Mouse (Mus musculus) heart, postnatal 14 days (tissue): Measurements from ENCODE around the gene Snrpc. TPM values are rescaled to one million over a fixed set of nuclear protein-coding genes. Genes with fewer than 3 reads are reported as not detected.
"Not testable (repeated sequence)": the region's sequence is repeated elsewhere in the genome, so short reads cannot be mapped to it uniquely, and the experiment has no call there.

Source experiments
- DNase-seq, 2 experiments: peaks; one replicate each; pipeline ENCODE4 v3.0.0; 2021 to 2022
- intact Hi-C: fragments of 180-260 bp; cut with DNase I; formaldehyde crosslinking; loops from one replicate; pipeline ENCODE4 v1.15.1; 2025
- long read RNA-seq, 2 experiments: library from polyadenylated mRNA; stranded (forward); transcript quantifications; one replicate each; pipeline ENCODE4 v2.0.0; 2021
- total RNA-seq, 2 experiments: library from RNA; stranded (reverse); gene quantifications; 2 replicates each; pipeline ENCODE4 v1.2.3; 2021

Snrpc gene
- 10 to 100 TPM; 61.8 to 70.0 TPM for total RNA-seq
- long read RNA-seq, experiment 1, transcript Snrpc-201 (6 exons, 758 nt): major isoform, 47 of 47 reads
- long read RNA-seq, experiment 1, partial matches to known transcripts: 0 of 47 reads
- long read RNA-seq, experiment 1, other reads (novel, unspliced or antisense): 0 of 47 reads
- long read RNA-seq, experiment 2, transcript Snrpc-201 (6 exons, 758 nt): major isoform, 27 of 29 reads
- long read RNA-seq, experiment 2, partial matches to known transcripts: 1 of 29 reads
- long read RNA-seq, experiment 2, other reads (novel, unspliced or antisense): 1 of 29 reads

DNA sequence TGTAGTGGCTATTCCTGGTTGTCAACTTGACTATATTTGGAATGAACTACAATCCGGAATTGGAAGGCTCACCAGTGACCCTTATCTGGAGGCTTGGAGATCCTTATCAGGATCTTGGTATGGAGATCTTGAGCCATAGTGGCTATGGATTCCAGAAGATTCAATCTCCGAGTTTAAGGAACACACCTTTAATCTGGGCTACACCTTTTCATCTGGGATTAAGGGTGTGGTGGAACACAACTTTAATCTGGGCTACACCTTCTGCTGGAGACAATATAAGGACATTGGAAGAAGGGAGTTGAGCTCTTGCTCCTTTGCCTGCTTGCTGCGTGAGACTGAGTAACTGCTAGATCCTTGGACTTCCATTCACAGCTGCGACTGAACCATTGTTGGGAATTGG lies at the start of gene Snrpc:
Gene Snrpc (plus strand): TSS at position 301 of the 400 bp plus-strand sequence.
- intact Hi-C loops: loop anchor here (2.0 kb wide), 1 partner anchor 17 kb away; the partner anchor contains the start of gene D17Wsu92e
- not testable (repeated sequence) for DNase-seq

DNA sequence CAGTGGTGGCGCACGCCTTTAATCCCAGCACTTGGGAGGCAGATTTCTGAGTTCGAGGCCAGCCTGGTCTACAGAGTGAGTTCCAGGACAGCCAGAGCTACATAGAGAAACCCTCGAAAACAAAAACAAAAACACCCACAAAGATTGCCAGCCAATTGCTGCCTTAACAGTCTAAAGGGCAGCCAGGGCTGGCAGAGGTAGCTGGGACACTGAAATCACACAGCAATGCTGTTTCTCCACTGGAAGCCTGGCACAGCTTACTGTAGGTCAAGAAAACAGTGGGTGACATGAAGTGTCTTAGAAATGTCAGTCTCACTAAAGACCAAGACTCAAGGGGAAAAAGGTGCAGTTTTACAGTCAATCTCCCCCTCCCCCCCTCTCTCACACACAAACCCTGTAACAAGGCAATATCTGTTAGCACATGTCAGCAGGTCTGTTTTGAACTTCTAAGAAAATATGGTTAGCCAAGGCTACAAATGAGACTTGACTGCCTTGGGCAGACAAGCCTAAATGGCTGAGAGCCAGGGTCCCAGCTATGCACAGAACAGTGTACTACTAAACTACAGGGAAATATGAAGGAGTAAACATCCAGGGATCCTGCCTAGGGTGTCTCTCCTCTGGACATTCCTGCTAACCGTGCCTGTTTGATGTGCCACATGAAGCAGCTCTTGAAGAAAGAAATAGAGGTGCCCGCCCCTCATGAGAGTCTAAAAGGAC lies 49.3 kb upstream of the Snrpc start:
- intact Hi-C loops: no loop called here
- DNase-seq: no peak

DNA sequence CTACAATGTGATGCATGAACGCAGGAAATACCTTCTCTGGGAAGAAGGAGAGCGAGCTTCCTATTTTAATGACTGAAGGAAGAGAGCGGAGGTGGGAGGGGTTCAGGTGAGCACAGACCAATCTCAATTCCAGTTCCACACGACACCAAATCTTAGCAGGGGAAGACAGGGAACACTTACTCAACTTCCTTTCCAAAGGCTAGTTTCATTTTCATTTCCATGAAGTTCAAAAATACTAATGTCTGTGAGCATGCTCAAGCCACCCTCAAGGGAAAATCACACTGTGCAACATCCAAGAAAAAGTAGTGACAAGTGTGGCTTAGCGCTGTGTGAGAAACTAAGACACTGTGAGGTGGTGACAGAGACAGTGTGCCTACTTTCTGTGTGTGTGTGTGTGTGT lies 47.9 kb upstream of the Snrpc start:
- intact Hi-C loops: no loop called here
- DNase-seq: no peak

DNA sequence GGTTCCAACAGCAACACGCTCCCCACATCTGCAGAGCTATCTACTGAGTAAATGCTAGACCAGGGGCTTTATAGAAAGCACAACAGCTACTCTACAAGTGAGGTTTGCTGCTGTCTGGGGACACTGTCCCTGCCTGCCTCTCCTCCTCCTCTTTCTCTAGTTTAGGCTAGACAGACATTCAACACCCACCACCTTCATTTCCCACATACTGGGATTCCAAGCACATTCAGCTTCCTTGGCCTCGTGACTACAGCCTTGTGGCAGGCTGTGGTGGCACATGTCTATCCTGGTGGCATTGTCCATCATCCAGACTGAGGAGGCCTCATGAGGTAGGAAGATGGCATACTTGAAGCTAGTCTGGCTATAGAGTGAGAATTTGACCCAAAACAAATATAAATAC lies 47.0 kb upstream of the Snrpc start:
- DNase-seq: no peak
- intact Hi-C loops: no loop called here

DNA sequence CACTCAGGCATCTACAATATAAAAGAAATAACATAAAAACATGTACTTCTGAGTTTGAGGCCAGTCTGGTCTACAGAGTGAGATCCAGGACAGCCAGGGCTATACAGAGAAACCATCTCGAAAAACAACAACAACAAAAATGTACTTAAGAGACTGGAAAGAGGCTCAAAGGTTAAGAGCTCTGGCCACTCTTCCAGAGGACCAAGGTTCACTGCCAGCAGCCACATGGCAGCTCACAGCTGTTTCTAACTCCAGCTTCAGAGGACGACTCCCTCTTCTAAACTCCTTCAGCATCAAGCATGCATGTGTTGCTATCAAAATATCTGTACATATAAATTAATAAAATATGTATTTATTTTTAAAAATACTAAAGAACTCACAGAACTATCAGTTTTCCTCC lies 46.4 kb upstream of the Snrpc start:
- no peak for DNase-seq
- intact Hi-C loops: no loop called here

DNA sequence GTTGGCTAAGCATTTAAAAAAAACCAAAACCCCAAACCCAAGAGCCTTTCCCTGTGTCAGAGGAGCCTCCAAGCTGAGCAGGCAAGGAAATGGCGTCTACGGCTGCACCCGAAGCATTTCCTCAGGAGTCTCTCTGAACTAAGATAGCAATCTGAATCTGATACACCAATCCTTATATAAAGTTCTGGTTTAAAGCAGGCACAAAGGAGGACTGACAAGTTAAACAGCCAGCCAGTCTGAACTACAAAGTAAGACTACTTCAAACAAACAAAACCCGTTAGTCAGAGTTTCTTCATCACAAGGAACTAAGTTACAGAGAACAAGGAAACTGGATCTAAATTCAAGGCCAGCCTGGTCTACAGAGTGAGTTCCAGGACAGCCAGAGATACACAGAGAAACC lies 45.4 kb upstream of the Snrpc start:
- intact Hi-C loops: no loop called here
- DNase-seq: no peak

DNA sequence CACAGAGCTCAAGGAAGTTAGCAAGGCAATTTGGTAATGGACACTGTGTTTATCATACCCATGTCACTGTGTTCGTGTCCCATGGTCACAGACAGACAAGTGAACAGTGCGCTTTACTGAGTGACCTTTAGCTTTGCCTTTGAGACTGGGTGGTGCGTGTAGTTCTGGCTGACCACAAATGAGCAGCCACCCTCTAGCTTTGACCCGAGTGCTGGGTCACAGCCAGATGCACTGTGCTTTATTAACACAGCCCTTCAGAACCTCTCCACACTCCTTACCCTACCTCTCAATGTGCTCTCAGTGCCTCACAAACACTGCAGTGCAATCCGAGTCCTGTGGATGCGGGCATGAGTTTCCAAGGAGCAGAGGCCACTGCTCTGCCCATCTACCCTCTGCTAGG lies 44.8 kb upstream of the Snrpc start:
- intact Hi-C loops: no loop called here
- DNase-seq: peak; percentile 24 to 39

DNA sequence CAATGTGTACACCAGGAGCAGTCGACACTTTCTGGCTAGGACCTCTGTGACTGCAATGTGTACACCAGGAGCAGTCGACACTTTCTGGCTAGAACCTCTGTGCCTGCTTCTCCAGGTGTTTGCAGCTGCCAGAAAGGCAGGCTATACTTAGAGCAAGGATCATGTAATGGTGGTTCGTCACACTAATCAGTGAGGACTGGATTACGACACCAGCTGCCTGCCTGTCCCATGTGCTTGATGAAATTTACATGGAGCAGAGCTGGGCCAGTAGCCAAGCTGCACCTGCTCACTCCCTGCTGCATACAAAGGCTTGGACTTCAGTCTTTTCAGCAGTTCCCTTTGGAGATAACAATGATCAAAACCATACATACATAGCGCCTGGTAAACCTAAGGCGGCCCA lies 41.2 kb upstream of the Snrpc start:
- intact Hi-C loops: no loop called here
- peak; percentile 62 to 66 for DNase-seq

DNA sequence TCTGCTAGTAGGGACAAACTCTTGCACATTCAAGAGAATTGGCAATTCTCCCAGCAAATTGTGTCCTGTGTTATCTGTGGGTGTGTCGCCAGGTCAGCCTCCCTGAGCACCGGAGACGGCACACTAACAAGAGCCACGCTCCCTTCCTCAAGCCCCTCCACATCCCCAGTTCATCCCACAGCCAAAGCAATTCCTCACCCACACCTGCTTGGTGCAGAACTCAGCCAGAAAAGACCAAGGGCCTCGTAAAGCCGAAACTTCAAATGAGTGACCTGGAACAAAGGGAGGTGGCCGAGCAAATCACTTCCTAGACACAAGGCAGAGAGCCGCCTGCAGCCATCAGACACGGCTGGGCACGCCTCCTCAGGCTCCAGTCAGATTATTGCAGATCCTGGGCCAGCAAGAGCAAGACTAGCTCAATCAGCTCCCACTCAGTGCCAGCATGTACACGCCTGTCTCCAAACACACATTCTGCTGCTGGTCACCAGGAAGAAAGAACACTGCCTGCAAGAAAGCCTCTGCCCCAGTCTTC lies 40.5 kb upstream of the Snrpc start:
- intact Hi-C loops: no loop called here
- DNase-seq: peak; percentile 44 to 58

DNA sequence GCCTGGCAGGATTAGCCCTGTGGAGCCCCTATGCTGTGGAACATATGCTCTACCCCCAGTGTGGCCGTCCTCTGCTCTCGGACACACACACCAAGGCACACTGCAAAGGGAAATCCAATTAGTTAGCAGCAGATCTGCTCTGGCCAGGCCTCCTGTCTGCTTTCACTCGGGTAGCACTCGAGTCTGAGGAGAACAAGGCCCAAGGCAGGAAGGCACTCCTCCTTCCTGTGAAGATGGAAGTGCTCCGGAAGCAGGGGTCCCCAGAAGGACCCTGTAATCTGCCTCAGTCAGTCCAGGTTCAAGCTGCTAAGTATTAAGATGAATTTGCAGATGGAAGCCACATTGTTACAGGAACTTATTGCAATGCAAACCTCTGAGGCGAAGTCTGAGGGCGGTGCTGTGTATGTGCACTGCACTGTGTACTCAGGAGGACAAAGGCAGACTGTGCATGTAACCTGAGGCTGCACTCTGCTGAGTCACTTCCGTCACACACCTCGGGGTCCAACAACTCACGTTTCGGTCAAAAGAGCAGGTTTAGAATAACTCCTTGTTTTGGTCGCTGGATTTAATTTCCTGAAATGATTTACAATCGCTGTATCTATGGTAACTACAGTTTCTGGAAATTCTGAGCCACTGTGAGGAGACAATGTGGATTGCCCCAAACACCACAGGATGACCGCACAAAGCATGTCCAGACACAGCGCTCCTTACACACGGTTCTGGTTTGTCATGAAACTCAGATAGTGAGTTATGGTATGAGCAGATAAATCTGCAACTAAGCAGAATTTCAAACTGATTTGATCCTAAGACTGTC lies 38.0 kb upstream of the Snrpc start:
- intact Hi-C loops: no loop called here
- DNase-seq: no peak

DNA sequence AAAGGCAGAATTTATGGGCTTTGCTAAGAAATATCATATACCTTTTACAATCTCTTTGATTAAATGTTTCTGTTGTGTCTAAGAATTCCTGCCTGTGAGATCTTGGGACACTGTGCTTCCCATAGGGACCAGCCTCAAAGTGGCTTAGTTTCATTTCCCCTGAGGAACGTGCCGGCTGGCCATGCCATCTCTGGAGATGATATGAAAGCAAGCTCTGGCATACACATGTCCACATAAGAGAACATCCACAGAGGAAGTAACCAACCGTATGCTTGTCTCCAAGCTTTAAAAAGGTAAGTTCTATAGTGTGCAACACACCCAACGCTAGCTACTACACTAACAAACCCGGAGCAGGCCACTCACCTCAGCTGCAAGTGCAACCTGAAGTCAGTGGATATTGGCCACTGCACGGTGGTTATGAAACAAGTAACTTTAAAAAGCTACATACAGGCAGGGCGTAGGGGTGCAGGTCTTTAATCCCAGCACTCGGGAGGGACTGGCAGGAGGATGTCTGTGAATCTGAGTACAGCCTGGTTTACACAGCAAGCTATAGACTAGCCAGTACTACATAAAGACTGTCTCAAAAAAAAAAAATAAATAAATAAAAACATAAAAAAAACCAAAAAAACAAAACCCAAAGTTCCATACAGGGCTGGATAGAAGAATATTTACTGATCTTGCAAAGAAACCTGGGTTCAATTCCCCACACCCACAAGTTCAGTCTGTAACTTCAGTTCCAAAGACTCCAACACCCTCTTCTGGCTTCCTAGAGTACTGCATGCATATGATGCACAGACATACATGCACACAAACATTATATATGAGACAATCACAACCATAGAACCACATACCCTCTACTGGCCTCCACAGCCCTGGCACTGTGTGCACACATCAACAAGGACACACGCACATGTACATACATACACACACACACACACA lies 37.0 kb upstream of the Snrpc start:
- no peak for DNase-seq
- intact Hi-C loops: no loop called here

DNA sequence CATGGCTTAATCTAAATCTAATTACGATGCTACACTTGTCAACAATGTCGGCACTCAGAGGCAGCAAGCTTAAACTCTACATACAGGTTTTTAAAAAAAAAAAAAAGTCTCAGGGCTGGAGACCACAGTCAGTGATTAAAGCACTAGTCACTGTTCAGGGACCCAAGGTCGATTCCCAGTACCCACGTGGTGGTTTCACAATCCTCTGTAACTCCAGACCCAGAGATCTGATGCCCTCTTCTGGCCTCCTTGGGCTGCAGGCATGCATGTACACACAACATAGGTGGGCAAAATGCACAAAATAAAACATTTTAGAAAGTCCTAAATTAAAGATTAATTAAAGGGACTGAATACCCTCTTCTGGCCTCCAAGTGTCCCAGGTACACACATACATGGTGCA lies 34.2 kb upstream of the Snrpc start:
- intact Hi-C loops: no loop called here
- no peak for DNase-seq

DNA sequence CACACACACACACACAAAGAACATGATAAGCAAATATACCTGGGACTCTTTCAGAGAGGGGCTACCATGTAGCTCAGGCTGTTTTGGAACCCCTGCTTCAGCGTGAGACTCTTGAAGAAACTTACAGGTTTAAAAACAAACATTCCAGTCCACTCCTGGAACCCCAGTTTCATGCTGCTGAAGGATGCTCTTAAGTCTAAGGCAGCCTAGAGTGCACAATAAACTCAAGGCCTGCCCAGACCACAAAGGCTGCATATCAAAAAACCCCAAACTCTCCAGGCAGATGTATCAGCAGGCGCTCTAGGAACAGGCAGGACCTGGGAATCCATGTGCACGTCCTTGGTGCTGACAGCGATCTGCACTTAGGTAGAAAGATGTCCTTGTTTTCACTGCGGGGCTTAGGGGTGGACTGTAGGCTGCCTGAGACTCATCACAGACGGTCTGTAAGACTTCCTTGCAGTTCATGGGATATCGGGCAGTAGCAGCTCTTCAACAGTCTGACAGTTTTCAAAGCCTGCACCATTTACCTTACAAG lies 33.7 kb upstream of the Snrpc start:
- intact Hi-C loops: no loop called here
- no peak for DNase-seq

DNA sequence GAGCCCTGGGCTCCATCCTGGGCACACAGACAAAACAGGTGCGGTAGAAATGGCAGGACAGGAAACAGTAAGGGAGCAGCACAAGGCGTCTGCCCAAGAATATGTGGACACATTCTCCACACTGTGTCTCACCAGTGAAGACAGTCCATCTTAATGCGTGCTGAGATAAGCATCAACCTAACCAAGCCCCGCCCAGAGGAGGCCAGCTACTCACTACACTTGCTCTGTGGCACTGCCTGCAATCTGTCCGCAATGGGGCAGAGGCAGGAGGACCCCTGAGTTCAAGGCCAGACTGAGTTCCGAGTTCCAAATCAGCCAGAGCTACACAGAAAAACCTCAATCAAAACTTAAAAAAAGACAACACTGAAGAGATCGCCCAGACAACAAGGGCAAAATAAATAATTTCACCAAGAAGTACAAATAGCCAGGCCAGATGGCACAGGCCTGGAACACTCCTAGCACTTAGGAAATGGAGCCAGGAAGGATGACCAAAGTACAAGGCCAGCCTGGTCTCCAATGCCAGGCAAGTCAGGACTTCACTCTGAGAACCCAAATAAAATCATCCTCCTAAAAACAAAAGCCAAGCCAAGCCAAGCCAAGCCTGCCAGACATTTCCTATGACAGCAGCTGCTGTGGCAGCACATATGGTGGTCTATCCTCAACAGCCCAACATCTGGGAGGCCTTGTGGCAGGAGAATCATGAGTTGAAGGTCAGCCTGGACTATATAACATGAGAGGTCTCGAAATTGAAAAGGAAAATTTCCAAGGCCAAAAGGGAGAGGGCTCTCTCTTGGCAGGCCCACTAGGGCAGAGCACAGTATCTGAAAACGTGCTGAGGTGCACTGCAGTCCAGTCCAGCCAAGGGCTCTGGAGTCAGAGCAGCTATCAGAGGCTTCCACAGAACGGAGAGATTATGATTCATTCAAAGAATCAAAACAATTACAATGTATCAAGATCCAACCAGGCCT lies 32.9 kb upstream of the Snrpc start:
- intact Hi-C loops: no loop called here
- no peak for DNase-seq

DNA sequence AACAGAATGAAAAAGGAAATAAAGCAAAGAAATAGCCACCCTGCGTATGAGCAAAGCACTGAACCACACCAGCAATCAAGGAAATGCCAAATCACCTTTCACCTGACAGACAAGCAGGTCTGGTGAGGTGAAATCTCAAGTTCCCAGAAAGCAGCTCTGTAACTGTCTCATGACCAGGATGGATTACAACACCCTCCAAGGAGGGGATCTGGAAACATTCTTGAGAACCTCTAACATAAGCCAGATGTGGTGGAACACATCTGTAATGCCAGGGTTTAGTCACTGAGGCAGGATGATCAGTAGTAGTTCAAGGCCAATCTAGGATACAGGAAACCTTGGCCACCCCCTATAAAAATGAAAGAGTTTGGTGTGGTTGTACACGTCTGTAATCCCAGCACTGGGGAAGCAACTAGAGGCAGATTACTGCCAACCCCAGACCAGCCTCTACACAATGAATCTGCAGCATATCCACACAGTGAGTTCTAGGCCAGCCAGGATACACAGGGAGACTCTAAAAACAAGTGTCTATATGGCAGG lies 30.3 kb upstream of the Snrpc start:
- intact Hi-C loops: no loop called here
- DNase-seq: no peak

DNA sequence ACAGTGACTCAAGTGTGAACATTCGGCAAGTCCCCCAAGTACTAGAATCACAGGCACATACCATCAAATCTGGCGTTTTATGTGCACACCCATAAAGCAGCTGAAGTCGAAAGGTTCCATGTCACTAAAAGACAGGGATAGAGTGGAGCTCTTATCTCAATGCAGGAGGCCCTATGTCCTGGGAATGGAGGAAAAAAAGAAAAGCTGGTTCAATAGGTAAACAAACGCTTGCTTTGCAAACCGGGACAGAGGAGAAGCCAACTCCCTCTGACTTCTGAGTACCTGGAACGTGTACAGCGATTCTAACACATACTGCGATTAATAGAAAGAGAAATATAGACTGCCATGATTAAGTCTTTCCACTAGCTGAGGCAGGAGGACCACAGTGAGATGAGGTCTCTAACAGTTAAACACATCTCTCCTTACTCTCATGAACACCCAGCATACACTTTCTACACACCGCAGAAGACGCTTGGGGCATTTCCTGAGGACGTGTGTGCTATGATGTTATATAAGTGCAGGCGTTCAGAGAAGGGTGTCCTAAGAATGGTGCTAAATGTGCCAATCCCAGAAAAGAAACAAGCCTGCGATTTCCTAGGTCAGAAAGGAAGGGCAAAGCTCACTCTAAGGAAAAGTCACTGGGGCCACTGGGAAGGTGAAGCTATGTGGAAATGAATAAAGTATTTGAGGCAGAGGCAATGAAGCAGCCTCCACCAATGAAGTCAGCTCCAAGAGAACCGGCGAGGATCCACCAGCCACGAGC lies 27.2 kb upstream of the Snrpc start:
- intact Hi-C loops: no loop called here
- no peak for DNase-seq

DNA sequence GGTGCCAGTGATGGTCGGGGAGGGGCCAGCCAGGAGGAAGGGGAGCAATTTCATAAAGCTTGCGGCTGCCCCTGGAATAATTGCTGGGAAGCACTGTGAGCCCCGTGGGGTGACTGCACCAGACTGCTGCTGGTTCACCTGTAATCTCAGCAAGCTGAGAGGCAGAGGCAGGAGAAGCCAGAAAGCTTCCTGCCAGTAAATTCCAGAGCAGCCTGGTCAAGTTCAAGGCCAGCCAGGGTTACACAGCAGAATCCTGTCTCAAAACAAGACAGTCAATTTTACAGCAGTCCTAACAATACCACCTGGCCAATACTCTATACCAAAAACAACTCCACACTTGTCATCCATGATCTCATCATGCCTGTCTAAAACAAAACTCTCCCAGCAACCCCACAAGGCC lies 26.0 kb upstream of the Snrpc start:
- intact Hi-C loops: no loop called here
- no peak for DNase-seq

DNA sequence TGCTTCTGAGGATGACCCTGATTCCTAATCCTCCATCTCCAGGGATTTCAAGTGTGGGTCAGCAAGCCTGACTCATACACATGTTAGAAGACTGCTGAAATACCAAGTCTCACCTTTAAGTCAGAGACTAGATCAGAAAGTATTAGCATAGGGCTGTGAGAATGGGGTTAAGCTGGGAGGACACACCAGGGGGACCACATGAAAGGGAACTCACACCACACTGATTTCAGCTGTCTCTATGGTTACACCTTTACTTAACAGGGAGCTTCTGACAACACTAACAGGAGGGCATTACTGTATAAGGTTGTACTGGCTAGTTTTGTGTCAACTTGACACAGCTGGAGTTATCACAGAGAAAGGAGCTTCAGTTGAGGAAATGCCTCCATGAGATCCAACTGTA lies 23.3 kb upstream of the Snrpc start:
- DNase-seq: no peak
- intact Hi-C loops: no loop called here
